Mouse (Mus musculus) heart, postnatal 14 days (tissue): ENCODE measurements around the gene Sun2. TPM values are rescaled to one million over a fixed set of nuclear protein-coding genes. Genes with fewer than 3 reads are reported as not detected.

ENCODE experiments used
- DNase-seq, 2 experiments: peaks; one replicate each; pipeline ENCODE4 v3.0.0; 2021 to 2022
- intact Hi-C: fragments of 180-260 bp; cut with DNase I; formaldehyde crosslinking; loops from one replicate; pipeline ENCODE4 v1.15.1; 2025
- total RNA-seq, 2 experiments: library from RNA; stranded (reverse); gene quantifications; 2 replicates each; pipeline ENCODE4 v1.2.3; 2021

The Sun2 gene
- total RNA-seq, 2 experiments from 2014 or later = 70.6 to 73.4 TPM

DNA sequence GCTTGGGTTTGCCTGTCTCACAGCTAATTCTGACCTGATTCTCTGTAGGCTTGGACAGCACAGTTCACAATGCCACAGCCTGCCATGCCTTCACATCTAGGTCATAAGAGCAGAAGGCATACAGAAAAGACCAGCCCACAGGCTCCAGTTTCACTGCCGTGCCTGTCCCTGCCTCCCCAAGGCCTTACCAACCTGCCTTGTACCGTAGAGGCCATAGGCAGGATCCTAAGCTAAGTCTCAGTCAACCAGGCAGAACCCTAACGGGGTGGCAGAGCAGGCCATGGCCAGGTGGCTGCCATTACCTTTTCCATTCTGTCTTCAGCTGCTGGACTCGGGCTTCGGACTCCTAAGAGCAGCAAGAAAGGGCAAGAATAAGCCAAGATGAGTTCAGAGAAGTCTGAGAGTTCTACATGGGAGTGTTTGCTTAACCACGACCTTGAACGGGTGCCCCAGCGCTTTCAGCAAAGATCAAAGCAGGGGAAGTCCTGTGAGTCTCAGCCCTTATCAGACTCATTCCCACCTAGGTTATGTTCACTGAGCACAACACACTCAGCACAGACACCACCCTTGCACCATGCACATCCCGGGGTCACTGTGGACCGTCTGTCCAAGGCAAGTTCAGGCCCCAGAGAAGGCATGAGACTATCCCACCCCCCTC, 13.5 kb downstream of the Sun2 start:
- DNase-seq = no peak
- intact Hi-C loops = no loop called here

DNA sequence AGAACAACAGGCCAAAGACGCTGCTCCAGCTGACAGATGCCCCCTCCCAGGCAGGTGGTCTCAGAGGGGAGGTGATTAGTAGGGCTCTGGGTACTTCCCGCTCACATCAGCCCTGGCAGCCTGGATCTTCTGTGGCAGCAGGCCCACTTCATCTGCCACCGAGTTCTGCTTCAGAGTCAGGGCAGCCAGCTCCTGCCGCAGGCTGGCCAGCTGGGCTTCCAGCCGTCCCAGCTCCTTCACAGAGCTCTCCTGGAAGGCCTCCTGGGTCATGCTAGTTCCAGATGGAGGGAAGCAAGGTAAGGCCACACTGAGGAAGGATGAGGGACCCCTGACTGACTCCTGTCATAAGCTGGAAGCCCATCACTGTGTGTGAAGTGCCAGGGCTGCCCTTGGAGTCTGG, 14.0 kb downstream of the Sun2 start:
- intact Hi-C loops = no loop called here
- no peak for DNase-seq

DNA sequence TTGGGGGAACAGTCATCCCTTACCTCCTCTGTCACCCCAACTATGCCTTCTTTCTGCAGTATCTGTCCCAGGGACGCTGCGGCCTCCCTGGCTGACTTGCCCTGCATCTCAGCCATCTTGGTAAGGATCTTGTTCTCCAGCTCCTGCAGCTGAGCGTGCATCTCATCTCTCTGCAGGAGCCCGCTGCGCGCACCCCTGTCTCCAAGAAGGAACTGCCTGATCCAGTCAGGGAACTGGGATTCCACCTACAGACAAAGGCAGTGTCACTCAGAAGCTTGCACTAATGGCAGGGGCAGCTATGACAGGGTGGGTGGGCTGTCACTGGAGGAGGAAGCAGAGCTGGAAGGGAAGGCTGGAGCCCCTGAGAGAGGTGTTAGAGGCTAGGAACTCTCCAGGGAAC, 14.5 kb downstream of the Sun2 start:
- no peak for DNase-seq
- intact Hi-C loops = no loop called here

DNA sequence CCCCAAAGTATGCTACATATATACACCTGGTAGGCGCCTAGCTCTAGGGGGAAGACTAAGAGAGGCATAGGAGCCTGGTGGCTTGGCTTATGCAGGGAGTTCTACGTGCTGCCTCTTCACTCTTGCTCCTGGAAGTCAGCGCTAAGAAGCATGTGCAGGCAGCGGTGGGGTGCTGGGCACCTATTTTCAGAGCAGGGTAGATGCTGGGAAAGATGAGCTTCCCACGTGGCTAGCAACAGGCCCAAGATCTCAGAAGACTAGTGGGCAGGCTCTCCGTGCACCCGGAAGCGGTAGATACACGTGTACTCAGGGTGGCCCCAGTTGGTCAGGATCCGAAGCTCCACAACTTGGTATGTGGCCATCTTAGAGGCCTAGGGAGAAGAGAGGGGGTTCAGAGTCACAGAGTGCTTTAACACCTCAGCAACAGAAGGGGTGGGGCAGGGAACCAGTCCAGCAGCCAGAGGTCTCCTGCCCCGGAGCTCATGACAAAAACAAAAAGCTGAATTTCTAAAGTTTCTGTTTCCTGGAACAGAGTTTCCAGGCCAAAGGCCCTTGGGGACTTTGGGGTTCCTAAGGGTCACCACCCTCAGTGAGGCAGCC, 17.0 kb downstream of the Sun2 start:
- no peak for DNase-seq
- intact Hi-C loops = no loop called here

DNA sequence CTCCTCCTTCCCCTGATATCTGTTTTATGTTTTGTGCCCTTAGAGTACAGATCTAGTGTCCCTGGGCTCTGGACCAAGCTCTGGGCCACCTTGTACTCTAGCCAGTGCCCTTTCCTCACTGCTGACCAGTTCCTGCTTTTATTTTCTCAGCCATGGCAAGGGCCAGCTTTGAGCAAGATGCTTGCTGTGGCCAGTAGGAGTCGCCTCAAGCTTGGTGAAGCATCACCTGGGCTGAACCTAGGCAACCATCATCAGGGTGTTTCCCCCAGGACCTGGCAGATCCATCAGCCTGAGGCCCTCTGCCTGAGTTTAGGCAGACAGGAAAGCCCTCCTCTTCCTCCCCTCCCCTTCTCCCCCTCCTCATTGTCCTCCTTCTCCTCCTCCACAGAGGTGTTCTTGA, 18.9 kb downstream of the Sun2 start:
- intact Hi-C loops = no loop called here
- peak; percentile 48 to 69 for DNase-seq

DNA sequence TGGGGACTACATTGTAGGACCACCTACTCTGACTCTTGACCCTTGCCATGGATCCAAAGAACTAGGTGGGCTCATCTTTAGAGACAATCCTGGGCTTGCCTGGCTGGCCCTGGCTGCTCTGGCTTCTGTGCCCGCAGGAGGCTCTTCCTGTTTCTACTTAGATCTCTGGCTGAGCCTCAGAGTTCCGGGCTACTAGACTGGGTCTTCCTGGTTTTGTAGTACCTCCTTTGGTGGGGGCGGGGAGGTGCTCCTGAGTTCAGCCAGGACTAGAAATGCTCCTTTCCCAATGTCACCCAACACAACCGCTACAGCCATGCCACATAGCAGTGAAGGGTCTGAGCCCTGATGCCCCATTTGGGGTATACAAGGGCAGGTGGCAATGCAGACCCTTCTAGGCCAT, 21.5 kb downstream of the Sun2 start:
- no peak for DNase-seq
- intact Hi-C loops = no loop called here

DNA sequence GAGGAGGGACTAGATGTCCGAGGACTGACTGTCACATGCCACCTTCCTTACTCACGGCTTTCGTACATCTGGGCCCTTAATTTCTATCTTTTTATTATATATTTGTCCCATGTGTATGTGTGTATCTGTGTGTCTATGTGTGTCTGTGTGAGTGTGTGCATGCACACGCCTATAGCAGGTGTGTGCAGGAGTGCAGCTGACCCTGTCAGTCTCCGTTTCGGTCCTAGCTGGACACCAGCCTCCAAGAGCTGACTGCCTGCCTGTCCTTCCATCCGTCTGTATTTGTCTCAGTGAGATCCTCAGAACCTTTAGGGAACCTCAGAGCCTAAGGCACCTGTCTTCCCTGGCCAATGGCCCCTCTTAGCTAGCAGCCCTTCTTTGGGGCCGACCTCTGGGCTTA, 22.1 kb downstream of the Sun2 start:
- intact Hi-C loops = no loop called here
- no peak for DNase-seq

DNA sequence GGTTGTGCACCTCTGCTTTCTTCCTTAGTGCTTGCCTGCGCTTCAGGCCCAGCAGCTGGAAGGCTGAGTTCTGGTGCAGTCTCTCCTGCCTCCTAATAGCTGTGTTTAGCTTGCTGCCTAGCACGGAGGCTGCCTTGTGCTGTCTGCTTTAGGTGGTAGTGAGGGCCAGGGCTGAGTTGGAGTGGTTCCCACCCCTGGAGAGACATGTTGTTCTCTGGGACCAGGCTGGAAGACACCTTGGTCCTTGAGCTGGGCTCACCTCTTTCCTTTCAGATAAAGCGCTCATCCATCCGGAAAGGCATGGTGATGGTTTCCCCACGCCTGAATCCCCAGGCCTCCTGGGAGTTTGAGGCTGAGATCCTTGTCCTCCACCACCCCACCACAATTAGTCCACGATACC, 25.6 kb downstream of the Sun2 start:
- intact Hi-C loops = no loop called here
- DNase-seq = no peak

DNA sequence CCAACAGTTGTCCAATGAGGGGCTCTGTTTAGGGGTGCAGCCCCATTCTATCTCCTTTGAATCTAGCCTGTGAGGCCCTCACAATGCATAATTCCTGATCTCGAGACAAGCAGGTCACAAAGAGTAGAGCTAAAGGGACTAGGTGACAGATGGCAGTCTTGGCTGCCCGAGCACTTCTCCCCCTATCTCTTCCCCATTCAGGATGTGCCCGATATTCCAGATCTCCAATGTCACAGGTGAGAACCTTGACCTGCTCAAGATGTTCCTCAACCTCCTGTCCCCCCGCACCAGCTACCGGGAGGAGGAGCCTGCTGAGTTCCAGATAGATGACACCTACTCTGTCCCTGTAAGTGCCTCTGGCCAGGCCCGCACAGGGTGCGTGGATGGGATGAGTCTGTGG, 26.7 kb downstream of the Sun2 start:
- DNase-seq = no peak
- intact Hi-C loops = no loop called here

DNA sequence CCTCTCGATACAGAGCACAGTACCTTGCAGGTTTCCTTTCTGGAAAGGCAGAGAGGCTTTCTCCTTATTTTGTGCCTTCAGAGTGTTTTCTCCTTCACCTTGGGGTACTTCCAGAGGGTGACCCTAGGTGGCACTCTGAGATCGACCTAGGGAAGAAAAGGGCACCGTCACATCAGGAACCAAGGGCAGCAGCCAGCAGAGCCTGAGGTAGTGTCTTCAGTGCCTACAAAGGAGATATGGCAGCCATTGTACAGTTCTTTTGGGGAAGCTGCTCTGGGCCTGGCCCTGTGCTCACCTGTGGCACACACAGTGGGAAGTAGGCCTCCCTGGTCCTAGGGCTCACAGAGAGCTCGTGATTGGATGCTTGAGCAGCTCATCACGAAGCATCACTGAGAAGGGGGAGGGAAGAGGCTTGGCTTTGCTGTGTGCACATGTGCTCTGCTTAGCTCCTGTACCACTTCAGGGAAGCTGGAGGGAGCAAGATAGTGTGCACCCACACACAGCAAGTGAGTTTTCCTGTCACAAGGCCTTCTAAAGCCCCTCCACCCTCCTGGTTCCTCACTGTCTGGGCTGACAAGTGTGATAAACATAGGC, 34.0 kb downstream of the Sun2 start:
- intact Hi-C loops = no loop called here
- no peak for DNase-seq

DNA sequence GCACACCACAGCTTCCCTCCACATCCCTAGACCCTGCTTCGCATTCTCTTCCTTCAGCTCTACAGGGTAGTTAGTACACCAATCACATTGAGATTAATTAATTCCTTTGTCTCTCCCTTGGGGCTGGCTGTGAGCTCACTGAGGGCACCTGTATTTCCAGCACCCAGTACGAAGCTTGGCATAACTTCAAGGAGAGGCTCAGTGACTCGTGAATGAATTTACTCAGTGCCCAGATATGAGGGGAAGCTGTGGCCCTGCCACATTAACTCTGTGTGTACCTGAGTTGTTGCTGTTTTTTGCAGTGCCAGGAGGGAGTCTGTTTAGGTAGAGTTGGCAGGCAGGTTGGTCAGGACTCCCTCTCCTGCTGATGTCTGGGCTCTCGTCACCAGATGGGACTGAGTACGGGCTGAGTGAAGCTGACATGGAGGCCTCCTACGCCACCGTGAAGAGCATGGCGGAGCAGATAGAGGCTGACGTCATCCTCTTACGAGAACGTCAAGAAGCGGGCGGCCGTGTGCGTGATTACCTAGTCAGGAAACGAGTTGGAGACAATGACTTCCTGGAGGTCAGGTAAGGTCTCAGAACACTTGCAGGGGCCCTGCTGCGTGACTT, 35.6 kb downstream of the Sun2 start:
- intact Hi-C loops = no loop called here
- no peak for DNase-seq

DNA sequence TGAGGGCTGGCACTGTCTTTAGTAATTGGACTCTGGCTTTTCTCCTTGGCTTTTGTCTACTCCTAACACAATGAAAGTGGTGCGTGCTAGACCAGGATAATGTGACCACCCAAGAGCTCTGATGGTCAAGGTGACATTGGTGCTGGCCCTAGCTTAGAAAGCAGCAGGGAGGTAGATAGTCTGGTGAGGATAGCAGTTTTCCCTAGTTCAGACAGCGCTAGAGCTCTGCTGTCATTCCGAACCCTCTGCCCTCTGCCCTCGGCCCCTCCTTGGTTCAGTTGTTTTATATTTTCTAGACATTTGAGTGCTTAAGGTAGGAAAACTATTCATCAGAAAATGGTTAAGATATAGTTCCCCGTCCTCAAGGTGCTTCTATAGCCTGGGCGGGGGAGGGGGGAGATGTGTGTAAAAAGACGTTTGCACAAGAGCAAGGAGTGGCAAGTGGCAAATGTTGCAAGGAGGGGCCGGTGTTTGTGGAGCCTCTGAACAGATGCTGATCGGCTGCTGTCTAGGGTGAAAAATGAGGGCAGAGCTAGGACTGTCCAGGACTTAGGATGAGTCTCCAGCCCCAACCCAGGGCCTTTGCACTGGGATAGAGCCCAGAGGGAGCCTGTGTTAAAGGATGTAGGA, 44.7 kb downstream of the Sun2 start:
- DNase-seq = no peak
- intact Hi-C loops = no loop called here

DNA sequence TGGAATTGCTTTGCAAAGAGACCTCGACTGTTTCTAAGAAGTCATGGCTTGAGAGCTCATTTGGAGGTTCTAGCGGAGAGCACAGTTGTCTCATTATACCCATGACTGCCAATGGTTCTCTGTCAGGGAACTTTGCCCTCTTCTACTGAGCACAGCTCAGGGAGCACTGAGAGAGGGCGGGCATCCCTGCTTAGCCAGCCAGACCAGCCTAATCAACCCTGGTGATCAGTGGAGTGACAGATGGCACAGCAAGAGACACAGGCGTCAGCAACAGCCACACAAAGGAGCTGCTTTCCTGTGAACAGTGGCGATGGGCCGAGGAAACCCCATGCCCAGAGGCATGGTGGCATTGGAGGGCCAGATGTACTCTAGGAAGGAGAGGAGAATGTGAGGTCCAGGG, 45.3 kb downstream of the Sun2 start:
- intact Hi-C loops = no loop called here
- no peak for DNase-seq

DNA sequence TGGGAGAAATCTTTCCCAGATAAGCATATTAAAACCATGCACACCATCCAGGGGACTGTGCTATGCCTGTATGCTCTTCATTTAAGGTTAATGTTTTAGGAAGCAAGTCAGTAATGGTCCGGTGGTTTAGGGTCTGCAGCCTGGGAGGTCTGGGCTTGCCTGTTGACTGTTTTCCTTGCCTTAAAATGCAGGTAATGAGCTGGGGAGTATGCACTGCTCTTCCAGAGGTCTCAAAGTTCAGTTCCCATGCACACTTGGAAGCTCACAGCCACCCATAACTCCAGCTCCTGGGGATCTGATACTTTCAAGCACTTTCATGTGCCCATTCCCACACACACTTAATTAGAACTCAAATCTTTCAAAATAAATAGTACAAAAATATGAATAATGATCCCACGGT, 45.8 kb downstream of the Sun2 start:
- no peak for DNase-seq
- intact Hi-C loops = no loop called here

DNA sequence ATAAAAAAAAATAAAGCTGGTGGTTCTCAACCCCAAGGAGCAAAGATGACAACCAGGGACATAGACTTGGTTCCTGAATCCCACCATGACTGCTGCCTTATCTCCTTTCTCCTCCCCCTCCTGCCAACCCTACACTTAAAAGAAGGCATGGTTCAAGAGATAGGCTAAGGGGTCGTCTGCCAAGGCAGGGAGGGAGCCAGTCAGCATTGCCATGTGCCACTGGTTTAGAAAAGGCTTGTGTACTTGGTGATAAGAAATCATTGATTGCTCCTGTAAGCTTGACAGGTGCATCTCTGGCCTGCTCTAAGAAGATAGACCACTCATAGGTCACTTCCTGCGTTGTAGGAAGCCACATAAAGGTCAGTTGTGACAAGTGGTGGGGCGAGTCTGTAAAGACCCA, 46.8 kb downstream of the Sun2 start:
- intact Hi-C loops = no loop called here
- DNase-seq = no peak

DNA sequence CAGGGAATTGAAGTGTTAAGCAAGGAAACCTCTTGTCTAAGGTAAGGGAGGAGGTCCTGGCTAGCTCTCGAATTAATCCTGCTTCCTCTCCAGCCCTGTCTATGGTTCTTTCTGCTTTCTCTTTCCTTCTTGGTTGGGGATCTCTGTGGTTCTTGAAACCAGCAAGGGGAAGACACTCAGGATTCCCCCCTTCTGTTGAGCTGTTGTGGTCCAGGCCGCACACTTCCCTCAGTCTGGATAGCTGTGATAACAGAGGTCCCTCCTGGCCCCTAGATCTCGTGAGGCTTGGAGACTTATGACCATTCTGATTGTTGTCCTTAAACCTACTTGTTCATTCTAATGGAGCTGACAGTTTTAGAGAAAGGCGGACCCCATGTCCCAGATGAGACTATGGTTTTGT, 47.8 kb downstream of the Sun2 start:
- intact Hi-C loops = loop anchor here (5.0 kb wide), 1 partner anchor 43 kb away; no protein-coding TSS in a partner anchor
- no peak for DNase-seq

DNA sequence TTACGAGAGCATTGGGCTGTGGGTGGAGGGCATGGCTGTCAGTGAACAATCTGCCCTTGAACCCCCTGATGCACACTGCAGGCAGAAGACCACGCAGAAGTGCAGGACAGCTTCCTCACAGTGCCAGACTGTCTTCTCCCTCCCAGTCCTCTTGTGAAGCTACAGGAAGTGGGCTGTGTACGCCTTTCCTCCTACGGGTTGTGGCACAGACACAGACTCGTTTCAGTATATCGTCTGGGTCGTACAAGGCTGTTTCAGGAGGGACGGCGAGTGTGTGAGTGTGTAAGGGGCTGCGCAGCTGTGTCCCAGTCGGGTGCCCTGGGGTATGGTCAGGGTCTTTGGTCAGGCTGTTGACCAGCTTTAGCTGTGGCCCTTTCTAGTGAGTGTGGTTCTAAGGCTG, 48.6 kb downstream of the Sun2 start:
- DNase-seq = no peak
- intact Hi-C loops = loop anchor here (5.0 kb wide), 1 partner anchor 44 kb away; no protein-coding TSS in a partner anchor

DNA sequence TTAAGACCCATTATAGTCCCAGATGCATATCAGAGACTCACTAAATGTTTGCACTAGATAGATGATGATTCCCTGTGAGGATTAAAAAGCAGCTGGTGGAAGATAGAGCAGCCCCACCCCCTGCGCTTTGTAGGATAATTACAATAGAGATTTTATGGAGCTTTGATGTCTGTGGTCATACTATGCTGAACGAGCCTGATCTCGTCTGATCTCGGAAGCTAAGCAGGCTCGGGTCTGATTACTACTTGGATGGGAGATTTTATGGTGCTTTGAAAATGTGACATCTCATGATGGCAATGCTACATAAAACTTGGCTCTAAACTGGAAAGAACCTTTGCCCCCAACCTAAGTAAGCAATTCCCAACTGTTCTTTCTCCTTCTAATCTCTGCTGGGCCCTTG, 50.0 kb downstream of the Sun2 start:
- intact Hi-C loops = loop anchor here (5.0 kb wide), 1 partner anchor 45 kb away; no protein-coding TSS in a partner anchor
- no peak for DNase-seq

DNA sequence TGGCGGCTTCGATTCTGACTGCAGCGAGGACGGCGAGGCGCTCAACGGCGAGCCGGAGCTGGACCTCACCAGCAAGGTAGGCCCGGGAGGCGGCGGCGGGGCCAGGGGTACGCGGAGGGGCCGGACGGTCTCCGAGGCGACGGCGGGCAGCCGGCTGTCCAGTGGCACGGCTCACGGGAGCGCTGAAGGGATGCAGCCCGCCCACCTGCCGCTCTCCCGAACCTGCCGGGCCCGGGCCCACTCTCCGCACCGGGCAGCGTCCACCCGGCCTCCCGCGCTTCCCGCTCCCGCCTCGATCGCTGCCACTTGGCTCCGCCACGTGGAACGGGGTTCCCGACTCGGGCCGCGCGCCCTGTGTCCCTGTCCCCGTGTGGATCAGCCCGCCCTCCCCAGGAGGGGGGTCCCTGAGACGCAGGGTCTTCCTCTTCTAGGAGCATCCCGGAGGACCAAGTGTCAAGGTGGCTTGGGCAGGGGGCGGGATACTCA, 51.3 kb downstream of the Sun2 start:
- peak in 1 of 2 experiments; percentile 55 for DNase-seq
- intact Hi-C loops = loop anchor here (5.0 kb wide), 1 partner anchor 46 kb away; no protein-coding TSS in a partner anchor

DNA sequence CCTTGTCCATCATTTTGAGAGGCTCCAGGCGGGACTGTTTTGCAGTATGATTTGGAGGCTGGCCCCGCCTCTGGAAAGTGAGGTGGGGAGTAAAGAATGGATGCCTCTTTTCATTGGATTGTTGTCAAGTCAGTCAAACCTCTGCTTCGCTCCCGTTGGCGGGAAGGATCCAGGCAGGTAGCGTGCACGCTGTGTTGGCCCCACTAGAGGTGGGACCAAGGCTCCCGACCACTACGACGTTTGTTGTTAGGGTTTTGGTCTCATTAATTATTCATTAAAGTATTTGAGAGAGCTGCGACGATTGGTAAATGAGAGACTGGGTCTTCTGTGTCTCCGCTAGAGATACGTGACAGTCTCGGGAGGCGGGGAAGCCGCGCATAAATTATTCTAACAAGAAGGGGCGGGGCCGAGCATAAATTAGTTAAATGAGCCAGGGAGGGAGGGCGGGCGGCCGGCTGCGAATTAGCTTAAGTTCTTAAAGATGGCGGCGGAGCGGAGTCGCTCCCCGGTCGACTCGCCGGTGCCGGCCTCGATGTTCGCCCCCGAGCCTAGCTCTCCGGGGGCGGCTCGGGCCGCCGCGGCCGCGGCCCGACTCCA, 51.8 kb downstream of the Sun2 start, which contains the start of gene Gtpbp1:
TSS of gene Gtpbp1 (plus strand) at position 420 of the 597 bp plus-strand sequence.
- intact Hi-C loops = loop anchor here (5.0 kb wide), 1 partner anchor 47 kb away; no protein-coding TSS in a partner anchor

More for the DNA sequence above, 51.8 kb downstream of the Sun2 start, which contains the start of gene Gtpbp1:
- DNase-seq = peak; percentile 95
